Mouse (Mus musculus) lung, postnatal 0 days (tissue): ENCODE results near the gene Dmrta2.

Experiments
- CTCF ChIP-seq: IDR thresholded peaks from 2 replicates; pipeline ENCODE4 v1.5.1; 2016; ENCODE audit warnings: antibody characterized with exemption, mild to moderate bottlenecking
- EP300 ChIP-seq: IDR thresholded peaks from 2 replicates; pipeline ENCODE4 v1.6.1; 2016; ENCODE audit warnings: antibody characterized with exemption, mild to moderate bottlenecking, control low read depth

GRCm38 (mm10) chr4:109982681-109983265, 4.9 kb downstream of the Dmrta2 start:
- TF ChIP-seq CTCF, result no peak
- TF ChIP-seq EP300, result no peak
